Mouse (Mus musculus) myocyte (in vitro differentiated cells): Measurements from ENCODE around the gene Apcs. TPM values are rescaled to one million over a fixed set of nuclear protein-coding genes. Genes with fewer than 3 reads are reported as not detected.

Source experiments
- H3K27me3 ChIP-seq: one replicate; pipeline ENCODE4 v1.6.1; 2011; ENCODE audit not compliant: control insufficient read depth, insufficient read depth, insufficient read length
- H3K36me3 ChIP-seq: one replicate; pipeline ENCODE4 v1.6.1; 2011; ENCODE audit not compliant: control insufficient read depth, insufficient read depth
- H3K4me2 ChIP-seq: one replicate; pipeline ENCODE4 v1.6.1; 2011; ENCODE audit warnings: low read depth, control low read depth
- H3K4me3 ChIP-seq: one replicate; pipeline ENCODE4 v1.5.1; 2011; ENCODE audit warnings: mild to moderate bottlenecking, control low read depth, moderate library complexity
- H3K79me2 ChIP-seq: one replicate; pipeline ENCODE4 v1.6.1; 2011; ENCODE audit not compliant: control insufficient read depth, insufficient read depth
- H3ac ChIP-seq: one replicate; pipeline ENCODE4 v1.6.1; 2011; ENCODE audit not compliant: control insufficient read depth, insufficient read length
- CEBPB ChIP-seq: IDR thresholded peaks from 2 replicates; pipeline ENCODE4 v1.6.1; 2011; ENCODE audit warnings: mild to moderate bottlenecking, moderate library complexity; ENCODE audit not compliant: poor library complexity, insufficient read depth, severe bottlenecking
- E2F4 ChIP-seq: IDR thresholded peaks from one replicate; pipeline ENCODE4 v1.6.1; 2011; ENCODE audit warnings: mild to moderate bottlenecking, control low read depth, moderate library complexity; ENCODE audit not compliant: insufficient read depth
- MAX ChIP-seq: IDR thresholded peaks from one replicate; pipeline ENCODE4 v1.6.1; 2011; ENCODE audit warnings: low read depth, mild to moderate bottlenecking, control low read depth
- MYOD1 ChIP-seq, 3 experiments: IDR thresholded peaks; one replicate each; pipeline ENCODE4 v1.6.1; 2011; ENCODE audit warnings: control low read depth in 2 of 3, low read depth in 2 of 3, mild to moderate bottlenecking in 2 of 3, moderate library complexity in 1 of 3; ENCODE audit not compliant: insufficient read length in 2 of 3, control insufficient read depth in 1 of 3
- MYOG ChIP-seq, 3 experiments: IDR thresholded peaks; one replicate each; pipeline ENCODE4 v1.6.1; 2011; ENCODE audit warnings: control low read depth in 2 of 3, low read depth in 2 of 3, mild to moderate bottlenecking in 2 of 3; ENCODE audit not compliant: insufficient read length in 2 of 3, control insufficient read depth in 1 of 3, insufficient read depth in 1 of 3
- POLR2A ChIP-seq: IDR thresholded peaks from one replicate; pipeline ENCODE4 v1.6.1; 2011; ENCODE audit warnings: low read depth, mild to moderate bottlenecking, control low read depth, moderate library complexity; ENCODE audit not compliant: insufficient read length
- POLR2AphosphoS2 ChIP-seq: IDR thresholded peaks from one replicate; pipeline ENCODE4 v1.6.1; 2011; ENCODE audit warnings: low read depth, control low read depth; ENCODE audit not compliant: insufficient read length
- REST ChIP-seq: IDR thresholded peaks from one replicate; pipeline ENCODE4 v1.6.1; 2011; ENCODE audit warnings: mild to moderate bottlenecking, control low read depth, moderate library complexity; ENCODE audit not compliant: insufficient read depth, insufficient read length
- SRF ChIP-seq: IDR thresholded peaks from one replicate; pipeline ENCODE4 v1.6.1; 2011; ENCODE audit warnings: low read depth; ENCODE audit not compliant: control insufficient read depth, insufficient read length
- TCF12 ChIP-seq: IDR thresholded peaks from one replicate; pipeline ENCODE4 v1.6.1; 2011; ENCODE audit warnings: mild to moderate bottlenecking, control low read depth; ENCODE audit not compliant: poor library complexity, insufficient read depth, severe bottlenecking
- TCF3 ChIP-seq: IDR thresholded peaks from one replicate; pipeline ENCODE4 v1.6.1; 2011; ENCODE audit warnings: low read depth, control low read depth; ENCODE audit not compliant: insufficient read length
- USF1 ChIP-seq: IDR thresholded peaks from one replicate; pipeline ENCODE4 v1.6.1; 2011; ENCODE audit warnings: low read depth, mild to moderate bottlenecking, control low read depth, moderate library complexity
- polyA plus RNA-seq: library from polyadenylated mRNA; unstranded; fragments of >200 nt; fragmentation: generic; extraction: Trizol; gene quantifications from one replicate; pipeline ENCODE4 v1.2.1, GENCODE M21; 2012; ENCODE audit warnings: missing spikeins

Apcs gene
- polyA plus RNA-seq, 1 experiment, result 0.05 TPM

DNA sequence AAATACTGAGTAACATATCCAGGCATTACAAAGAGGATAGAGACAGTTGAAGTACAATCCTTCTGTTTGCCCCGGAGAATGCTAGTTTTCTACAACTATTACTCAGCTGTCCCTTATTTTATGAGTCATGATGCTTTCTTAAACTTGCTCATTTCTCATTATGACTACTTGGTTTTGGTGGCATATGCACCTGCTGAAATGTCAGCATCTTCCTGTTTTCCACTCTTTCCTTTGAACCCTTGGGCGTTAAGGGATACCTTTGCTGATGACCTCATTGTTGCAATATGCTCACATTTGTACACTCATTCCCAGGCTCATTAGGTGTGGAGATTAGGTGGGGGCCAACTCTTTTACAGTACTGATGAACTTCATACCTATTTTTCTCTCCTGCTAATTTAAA is 594 bp upstream of the Apcs start:
- no peaks in the 10 kb centered on the region for H3K27me3 ChIP-seq
- no peak overlapping the region for H3K4me3 ChIP-seq
- TF ChIP-seq MYOG (IDR thresholded peaks at IDR 0.05; ENCODE audit: control insufficient read depth in 1 of 3, insufficient read depth in 1 of 3, insufficient read length in 2 of 3, low read depth in 2 of 3) (no peak), MYOD1 (IDR thresholded peaks at IDR 0.05; ENCODE audit: control insufficient read depth in 1 of 3, insufficient read length in 2 of 3, low read depth in 2 of 3) (no peak), POLR2A (no peak), TCF3 (no peak), MAX (no peak), POLR2AphosphoS2 (no peak), TCF12 (no peak), REST (no peak), CEBPB (no peak), E2F4 (no peak), USF1 (no peak), SRF (no peak)
- no peak overlapping the region for H3K4me2 ChIP-seq
- H3ac ChIP-seq, result no peak overlapping the region
- no peaks in the 10 kb centered on the region for H3K79me2 ChIP-seq
- H3K36me3 ChIP-seq, result no peaks in the 10 kb centered on the region

DNA sequence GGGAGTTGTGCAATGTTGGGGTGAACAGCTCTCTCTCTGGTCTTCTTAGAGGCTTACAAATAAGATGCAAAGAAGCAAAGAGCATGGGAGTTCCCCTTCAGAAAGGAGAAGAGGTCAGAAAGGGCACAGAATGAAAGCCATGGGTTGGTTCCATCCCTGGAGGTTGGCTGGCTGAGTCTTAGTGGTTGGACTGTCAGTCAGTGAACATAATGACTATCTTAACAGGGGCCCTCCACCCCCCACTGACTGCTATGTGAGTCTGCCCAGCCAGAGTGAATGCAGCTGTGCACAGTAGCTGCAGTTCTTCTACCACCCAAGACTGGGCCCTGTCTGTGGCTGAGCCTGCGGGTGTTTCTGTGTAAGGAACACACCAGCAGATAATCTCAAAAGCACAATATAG is 18.2 kb downstream of the Apcs start:
- Histone ChIP-seq H3K36me3 (no peaks in the 10 kb centered on the region), H3K79me2 (no peaks in the 10 kb centered on the region), H3K27me3 (no peaks in the 10 kb centered on the region), H3K4me3 (no peak overlapping the region), H3ac (no peak overlapping the region), H3K4me2 (no peak overlapping the region)
- TF ChIP-seq REST (no peak), USF1 (no peak), MYOG (IDR thresholded peaks at IDR 0.05; ENCODE audit: control insufficient read depth in 1 of 3, insufficient read depth in 1 of 3, insufficient read length in 2 of 3, low read depth in 2 of 3) (no peak), TCF12 (no peak), POLR2A (no peak), TCF3 (no peak), CEBPB (no peak), SRF (no peak), MYOD1 (IDR thresholded peaks at IDR 0.05; ENCODE audit: control insufficient read depth in 1 of 3, insufficient read length in 2 of 3, low read depth in 2 of 3) (no peak), POLR2AphosphoS2 (no peak), E2F4 (no peak)

- Histone ChIP-seq H3K27me3 (no peaks in the 10 kb centered on the region), H3ac (no peak overlapping the region), H3K4me3 (no peak overlapping the region), H3K4me2 (no peak overlapping the region), H3K36me3 (no peaks in the 10 kb centered on the region), H3K79me2 (no peaks in the 10 kb centered on the region)
- TF ChIP-seq POLR2A (no peak), SRF (no peak)
Measured at GRCm38 (mm10) chr1:172875265-172875664, 19.6 kb downstream of the Apcs start.

- TF ChIP-seq TCF12 (no peak), MAX (no peak), CEBPB (no peak), USF1 (no peak), TCF3 (no peak), POLR2AphosphoS2 (no peak), SRF (no peak), MYOD1 (IDR thresholded peaks at IDR 0.05; ENCODE audit: control insufficient read depth in 1 of 3, insufficient read length in 2 of 3, low read depth in 2 of 3) (no peak)
- H3K4me2 ChIP-seq, result no peak overlapping the region
- H3K4me3 ChIP-seq, result no peak overlapping the region
- no peaks in the 10 kb centered on the region for H3K27me3 ChIP-seq
- no peak overlapping the region for H3ac ChIP-seq
- H3K36me3 ChIP-seq, result no peaks in the 10 kb centered on the region
- no peaks in the 10 kb centered on the region for H3K79me2 ChIP-seq
Measured at GRCm38 (mm10) chr1:172848171-172848570, 46.7 kb downstream of the Apcs start.

GRCm38 (mm10) chr1:172847044-172847761 is 47.6 kb downstream of the Apcs start:
- no peak overlapping the region for H3ac ChIP-seq
- no peaks in the 10 kb centered on the region for H3K79me2 ChIP-seq
- no peaks in the 10 kb centered on the region for H3K27me3 ChIP-seq
- no peak overlapping the region for H3K4me3 ChIP-seq
- H3K4me2 ChIP-seq, result no peak overlapping the region
- no peak for TF ChIP-seq E2F4
- TF ChIP-seq USF1, result no peak
- no peak for TF ChIP-seq MYOD1 (IDR thresholded peaks at IDR 0.05; ENCODE audit: control insufficient read depth in 1 of 3, insufficient read length in 2 of 3, low read depth in 2 of 3)
- no peak for TF ChIP-seq CEBPB
- no peak for TF ChIP-seq TCF12
- no peak for TF ChIP-seq POLR2A
- no peak for TF ChIP-seq MAX
- no peak for TF ChIP-seq SRF
- TF ChIP-seq REST, result no peak
- TF ChIP-seq MYOG (IDR thresholded peaks at IDR 0.05; ENCODE audit: control insufficient read depth in 1 of 3, insufficient read depth in 1 of 3, insufficient read length in 2 of 3, low read depth in 2 of 3), result no peak
- TF ChIP-seq TCF3, result no peak
- TF ChIP-seq POLR2AphosphoS2, result no peak
- no peaks in the 10 kb centered on the region for H3K36me3 ChIP-seq

Other genes with a start within 250 kb of the Apcs start
- not detected for gene Crp, start 197.0 kb downstream of the Apcs start, polyA plus RNA-seq
- gene Olfr16, start 55.4 kb upstream of the Apcs start, polyA plus RNA-seq, result not detected
- gene Olfr1408, start 242.3 kb upstream of the Apcs start, polyA plus RNA-seq, result not detected